Mouse (Mus musculus) spleen, adult 2 months (tissue): ENCODE results near the gene Chid1.

ENCODE experiments used
- CTCF ChIP-seq: fragments of 200-500 bp; IDR thresholded peaks from 2 replicates; pipeline ENCODE4 v1.5.1; 2011; ENCODE audit warnings: mild to moderate bottlenecking, inconsistent platforms; ENCODE audit not compliant: insufficient read depth, insufficient read length, insufficient replicate concordance; ENCODE audit errors: extremely low read depth
- POLR2A ChIP-seq: fragments of 200-500 bp; IDR thresholded peaks from 2 replicates; pipeline ENCODE4 v1.6.1; 2011; ENCODE audit warnings: low read depth, low read length, inconsistent platforms

- TF ChIP-seq CTCF (no peak), POLR2A (no peak)
Measured at GRCm38 (mm10) chr7:141506278-141506677, 33.4 kb downstream of the Chid1 start.
